Mouse (Mus musculus) midbrain, embryonic 10.5 days (tissue): Measurements from ENCODE around the gene Abcf1. TPM values are rescaled to one million over a fixed set of nuclear protein-coding genes. Genes with fewer than 3 reads are reported as not detected.
A peak's percentile ranks its signal among the peaks of the same experiment; 100 is the strongest.

Source experiments
- DNase-seq: peaks from one replicate; pipeline ENCODE4 v3.0.0-alpha.2; 2017; ENCODE audit warnings: low spot score
- H3K27ac ChIP-seq: fragments of 300-500 bp; sonication (generic); replicated peaks from 2 replicates; pipeline ENCODE4 v1.5.1; 2016; ENCODE audit warnings: mild to moderate bottlenecking
- H3K27me3 ChIP-seq: fragments of 300-500 bp; sonication (generic); 2 replicates; pipeline ENCODE4 v1.6.1; 2016; ENCODE audit warnings: low read depth, mild to moderate bottlenecking; ENCODE audit not compliant: poor library complexity, severe bottlenecking
- H3K36me3 ChIP-seq: fragments of 300-500 bp; sonication (generic); 2 replicates; pipeline ENCODE4 v1.6.1; 2016; ENCODE audit warnings: mild to moderate bottlenecking, moderate library complexity
- H3K4me1 ChIP-seq: fragments of 300-500 bp; sonication (generic); 2 replicates; pipeline ENCODE4 v1.6.1; 2016
- H3K4me3 ChIP-seq: fragments of 300-500 bp; sonication (generic); 2 replicates; pipeline ENCODE4 v1.5.1; 2016; ENCODE audit warnings: mild to moderate bottlenecking, moderate library complexity
- H3K9me3 ChIP-seq: fragments of 300-500 bp; sonication (generic); replicated peaks from 2 replicates; pipeline ENCODE4 v1.6.1; 2016; ENCODE audit warnings: mild to moderate bottlenecking
- WGBS: fragments of 180-500 bp; shearing (Covaris S2); methylation state at CpG from one replicate; pipeline ENCODE4 v1.1.7; 2016; 5-methylcytosine and 5-hydroxymethylcytosine counted together
- polyA plus RNA-seq: library from polyadenylated mRNA; unstranded; fragments of >200 nt; fragmentation: Nextera tagmentation; extraction: Ambion mirVana; gene quantifications from 2 replicates; pipeline ENCODE4 v1.2.1, GENCODE M21; 2016

Gene Abcf1
- polyA plus RNA-seq, 1 experiment from 2014 or later = 121 TPM

DNA sequence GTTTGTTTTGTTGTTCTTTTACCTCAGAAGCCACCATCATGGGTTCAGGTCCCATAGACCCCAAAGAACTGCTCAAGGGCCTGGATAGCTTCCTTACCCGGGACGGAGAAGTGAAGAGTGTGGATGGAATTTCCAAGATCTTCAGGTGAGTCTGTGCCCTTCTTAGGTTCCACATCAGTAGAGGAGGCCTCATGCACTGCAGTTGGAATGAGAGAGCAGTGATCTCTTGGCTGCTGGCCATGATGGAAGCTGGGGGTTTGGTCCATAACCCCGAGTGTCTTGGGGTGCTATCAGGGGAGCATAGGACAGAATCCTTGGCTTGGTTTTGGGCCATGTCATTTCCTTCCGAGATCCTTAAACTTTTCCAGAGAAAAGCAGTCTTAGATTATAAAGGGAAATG lies 46.3 kb downstream of the Abcf1 start:
- H3K27me3 ChIP-seq = no peaks in the 10 kb centered on the region
- peaks cover 78% of the 10 kb centered on the region for H3K36me3 ChIP-seq
- no peaks in the 10 kb centered on the region for H3K9me3 ChIP-seq
- H3K4me1 ChIP-seq = peaks cover 23% of the 10 kb centered on the region
- H3K4me3 ChIP-seq = no peak overlapping the region
- no peak overlapping the region for H3K27ac ChIP-seq
- 93% methylated on average over 4 of the region's 4 CpGs for WGBS
- no peak for DNase-seq

DNA sequence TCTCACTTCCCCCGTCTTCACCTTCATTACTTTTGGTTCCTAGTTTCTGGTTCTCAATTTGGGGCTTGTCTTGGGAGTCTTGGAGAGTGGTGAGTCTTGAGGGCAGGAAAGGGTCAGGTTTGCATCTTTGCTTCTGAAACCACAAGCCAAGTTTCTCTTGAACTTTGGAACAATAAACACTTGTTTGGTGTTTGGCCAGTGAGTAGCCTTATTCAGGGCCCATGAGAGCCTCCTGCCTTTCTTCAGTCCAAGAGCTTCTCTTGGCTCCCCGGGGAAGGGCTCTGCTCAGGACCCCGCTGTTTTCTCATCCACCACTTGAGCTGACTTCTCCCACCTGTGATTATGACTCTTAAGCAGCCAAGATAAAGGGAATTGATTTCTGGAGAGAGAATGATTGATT lies 47.0 kb downstream of the Abcf1 start:
- no peaks in the 10 kb centered on the region for H3K9me3 ChIP-seq
- H3K36me3 ChIP-seq = peaks cover 74% of the 10 kb centered on the region
- H3K4me1 ChIP-seq = peaks cover 23% of the 10 kb centered on the region
- WGBS = 89% methylated on average over 3 of the region's 3 CpGs
- no peak overlapping the region for H3K27ac ChIP-seq
- H3K4me3 ChIP-seq = no peak overlapping the region
- DNase-seq = no peak
- no peaks in the 10 kb centered on the region for H3K27me3 ChIP-seq

DNA sequence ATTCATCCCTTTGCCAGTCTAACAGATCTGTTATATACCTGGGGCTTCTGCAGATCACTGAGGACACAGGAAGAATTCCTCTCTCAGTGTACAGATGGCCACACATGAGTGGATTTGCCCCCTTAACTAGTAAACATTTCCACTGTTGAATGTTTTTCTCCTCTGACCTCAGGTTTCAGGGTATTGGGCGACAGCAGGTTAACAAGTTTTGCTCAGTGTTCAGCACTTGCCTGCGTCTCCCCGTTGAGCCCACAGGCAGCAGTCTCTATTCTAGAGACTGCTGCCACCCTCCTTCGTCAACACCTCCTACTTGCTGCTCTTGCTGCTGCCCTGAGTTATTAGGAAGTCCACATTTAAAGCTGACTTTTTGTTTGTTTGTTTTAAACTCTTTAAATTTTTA lies 47.9 kb downstream of the Abcf1 start:
- 92% methylated on average over 4 of the region's 4 CpGs for WGBS
- peaks cover 73% of the 10 kb centered on the region for H3K36me3 ChIP-seq
- H3K27ac ChIP-seq = no peak overlapping the region

DNA sequence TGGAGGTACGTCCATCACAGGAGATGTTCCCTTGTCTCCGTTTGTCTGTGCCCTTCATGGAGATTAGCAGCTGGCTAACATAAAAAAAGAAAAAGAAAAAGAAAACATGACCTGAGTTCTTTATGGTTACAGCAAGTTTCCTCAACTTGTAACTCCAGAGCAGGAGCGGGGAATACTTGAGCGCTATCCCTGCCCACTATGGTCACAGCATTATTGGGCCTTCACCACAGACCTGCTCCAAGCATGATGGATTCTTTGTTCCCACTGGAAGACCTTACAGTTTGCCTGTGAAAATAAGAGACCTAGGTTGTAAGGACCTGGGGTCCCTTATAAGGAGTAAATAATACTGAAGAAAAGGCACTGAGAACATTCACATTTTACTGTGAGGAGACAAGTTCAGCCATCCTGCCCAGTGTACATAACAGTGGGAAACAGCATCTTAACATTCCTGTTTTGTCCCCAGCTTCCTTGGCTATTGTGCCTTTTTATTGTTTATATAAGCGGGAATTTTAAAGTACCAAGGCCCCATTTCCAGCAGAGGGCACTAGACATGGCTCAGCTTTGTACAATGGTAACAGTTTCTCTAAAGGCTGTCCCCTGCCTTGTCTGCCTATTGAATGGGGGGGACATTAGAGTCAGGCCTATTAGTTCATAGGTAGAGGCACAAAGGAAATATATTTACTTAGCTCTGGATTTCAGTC lies 48.5 kb downstream of the Abcf1 start:
- 79% methylated on average over 5 of the region's 5 CpGs for WGBS
- Histone ChIP-seq H3K27ac (peak overlapping the region; percentile 97), H3K4me3 (0 out of 2 replicates have a peak overlapping the region, but pooled peaks have one; percentile 86), H3K9me3 (no peaks in the 10 kb centered on the region), H3K27me3 (no peaks in the 10 kb centered on the region), H3K36me3 (peaks cover 66% of the 10 kb centered on the region), H3K4me1 (peaks cover 23% of the 10 kb centered on the region)
- peak; percentile 45 for DNase-seq

More for the DNA sequence above, 47.9 kb downstream of the Abcf1 start:
- no peak overlapping the region for H3K4me3 ChIP-seq
- H3K9me3 ChIP-seq = no peaks in the 10 kb centered on the region
- H3K4me1 ChIP-seq = peaks cover 23% of the 10 kb centered on the region
- DNase-seq = no peak
- no peaks in the 10 kb centered on the region for H3K27me3 ChIP-seq

DNA sequence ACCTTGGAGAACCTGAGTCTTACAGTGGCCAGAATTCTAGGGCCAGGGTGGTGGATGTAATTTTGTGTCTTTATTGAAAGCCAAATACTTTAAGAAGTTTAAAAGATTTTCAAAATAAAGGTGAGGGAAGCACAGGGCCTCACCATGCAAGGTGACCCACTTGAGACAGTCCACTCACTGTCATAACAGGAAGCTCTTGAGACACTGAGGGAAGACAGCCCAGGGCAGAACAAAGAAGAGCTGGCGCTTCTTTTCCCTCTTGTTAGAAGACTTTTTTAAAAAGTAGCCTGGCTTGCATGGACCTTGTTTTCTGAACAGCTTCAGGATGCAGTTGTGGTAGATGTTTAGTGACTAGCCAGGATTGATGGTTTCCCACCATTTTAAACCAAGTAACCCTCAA lies 49.2 kb downstream of the Abcf1 start:
- Histone ChIP-seq H3K27me3 (no peaks in the 10 kb centered on the region), H3K36me3 (peaks cover 60% of the 10 kb centered on the region), H3K4me1 (peaks cover 26% of the 10 kb centered on the region), H3K9me3 (no peaks in the 10 kb centered on the region), H3K4me3 (peak overlapping the region; percentile 86), H3K27ac (peak overlapping the region; percentile 97)
- no peak for DNase-seq
- WGBS = 84% methylated on average over 1 of the region's 1 CpGs

GRCm38 (mm10) chr17:35919864-35920301 lies 49.7 kb downstream of the Abcf1 start:
- Histone ChIP-seq H3K4me1 (peaks cover 31% of the 10 kb centered on the region), H3K36me3 (peaks cover 55% of the 10 kb centered on the region), H3K27ac (peak overlapping the region; percentile 97), H3K27me3 (no peaks in the 10 kb centered on the region), H3K4me3 (peak overlapping the region; percentile 86), H3K9me3 (no peaks in the 10 kb centered on the region)
- DNase-seq = no peak
- WGBS = 67% methylated on average over 6 of the region's 6 CpGs

DNA sequence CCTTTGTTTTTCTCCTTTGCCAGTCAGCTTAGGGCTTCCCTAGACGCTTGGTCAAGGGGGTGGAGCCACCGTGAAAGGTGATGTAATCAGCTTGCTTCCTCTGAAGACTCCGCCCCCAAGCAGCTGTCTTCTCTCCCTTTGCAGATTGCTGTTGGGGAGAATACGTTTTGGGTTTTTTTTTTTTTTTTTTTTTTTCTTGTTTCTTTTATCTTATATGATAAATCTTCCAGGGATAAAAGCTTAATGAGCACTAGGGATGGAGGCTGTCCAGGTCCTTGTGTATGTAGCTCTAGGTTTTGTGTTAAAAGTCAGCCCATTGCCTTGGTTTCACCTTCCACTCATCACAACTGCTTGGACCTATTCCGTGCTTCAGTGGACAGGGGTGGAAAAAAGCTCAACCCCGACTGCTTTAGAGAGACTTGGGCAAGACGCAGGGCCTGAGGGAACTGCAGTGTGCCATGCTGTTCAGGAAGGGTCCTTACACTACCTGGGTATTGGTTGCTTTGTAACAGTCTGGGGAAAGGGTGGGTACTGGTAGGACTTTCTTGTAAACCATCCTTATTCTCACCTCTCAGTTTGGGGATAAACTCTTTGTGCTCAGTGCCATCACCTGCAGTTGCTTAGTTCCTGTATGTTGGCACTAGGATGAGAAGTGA lies 50.4 kb downstream of the Abcf1 start:
- Histone ChIP-seq H3K4me1 (peaks cover 34% of the 10 kb centered on the region), H3K27ac (peak overlapping the region; percentile 97), H3K4me3 (peak overlapping the region; percentile 86), H3K9me3 (no peaks in the 10 kb centered on the region), H3K27me3 (no peaks in the 10 kb centered on the region), H3K36me3 (peaks cover 52% of the 10 kb centered on the region)
- peak; percentile 90 for DNase-seq
- WGBS = 18% methylated on average over 7 of the region's 7 CpGs

DNA sequence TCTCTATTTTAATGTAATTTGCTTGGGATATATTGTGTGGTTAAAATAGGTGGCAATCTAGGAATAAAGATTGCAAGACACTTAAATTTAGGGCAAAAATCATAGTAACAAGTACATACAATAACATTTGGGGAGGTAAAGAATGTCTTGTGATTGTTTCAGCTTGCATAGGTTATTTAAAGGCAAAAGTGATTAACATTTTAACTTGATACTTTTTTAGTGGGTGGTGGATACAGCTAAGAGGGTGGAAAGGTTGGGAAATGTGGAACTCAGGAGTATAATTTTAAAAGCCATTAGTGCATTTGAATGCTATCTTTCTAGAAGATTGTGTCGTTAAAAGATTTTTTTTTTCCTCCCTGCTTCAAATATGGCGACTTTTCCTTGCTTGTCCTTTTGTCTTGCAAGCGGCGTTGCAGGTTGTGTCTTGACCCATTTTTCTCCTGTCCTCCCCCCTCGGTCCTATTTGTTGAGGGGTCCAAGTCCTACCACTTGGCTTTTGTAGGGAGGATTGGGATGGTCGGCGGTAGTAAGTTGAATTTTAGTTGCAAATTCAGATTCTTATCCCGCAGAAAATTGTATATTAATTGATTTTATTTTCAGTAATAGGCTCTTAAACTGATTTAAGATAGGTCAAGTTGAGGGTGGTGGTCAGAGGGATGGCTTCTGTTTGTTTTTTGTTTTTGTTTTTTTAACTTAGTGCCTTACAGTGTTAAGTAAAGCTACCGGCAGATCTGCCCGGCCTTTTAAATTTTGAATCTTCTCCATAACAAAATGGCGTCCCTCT lies 51.1 kb downstream of the Abcf1 start:
- Histone ChIP-seq H3K4me3 (peak overlapping the region; percentile 86), H3K36me3 (peaks cover 52% of the 10 kb centered on the region), H3K27ac (peak overlapping the region; percentile 97), H3K9me3 (no peaks in the 10 kb centered on the region), H3K4me1 (peaks cover 34% of the 10 kb centered on the region), H3K27me3 (no peaks in the 10 kb centered on the region)
- peak; percentile 58 for DNase-seq
- under 1% methylated on average over 11 of the region's 11 CpGs for WGBS

GRCm38 (mm10) chr17:35917463-35918251 lies 51.9 kb downstream of the Abcf1 start:
- WGBS = under 1% methylated on average over 13 of the region's 13 CpGs
- Histone ChIP-seq H3K9me3 (no peaks in the 10 kb centered on the region), H3K4me3 (peak overlapping the region; percentile 86), H3K4me1 (peaks cover 34% of the 10 kb centered on the region), H3K36me3 (peaks cover 53% of the 10 kb centered on the region), H3K27ac (peak overlapping the region; percentile 97), H3K27me3 (no peaks in the 10 kb centered on the region)
- peak; percentile 66 for DNase-seq

DNA sequence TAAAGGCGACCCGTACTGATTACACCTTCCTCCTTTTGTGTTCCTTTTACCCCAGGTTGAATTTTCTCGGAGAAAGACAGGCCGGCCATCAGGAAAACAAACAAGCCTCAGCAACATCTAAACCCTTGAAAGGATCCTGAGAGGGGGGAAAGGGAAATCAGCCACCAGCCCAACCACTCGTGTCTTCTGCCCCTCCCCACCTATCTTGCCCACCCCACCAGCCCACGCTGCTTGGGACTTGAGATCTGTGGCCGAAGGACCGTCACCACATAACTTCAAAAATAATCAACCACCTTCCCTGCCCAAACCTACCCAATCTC lies 52.5 kb downstream of the Abcf1 start:
- under 1% methylated on average over 8 of the region's 8 CpGs for WGBS
- Histone ChIP-seq H3K27ac (peak overlapping the region; percentile 97), H3K4me3 (peak overlapping the region; percentile 86), H3K36me3 (peaks cover 53% of the 10 kb centered on the region), H3K9me3 (no peaks in the 10 kb centered on the region), H3K27me3 (no peaks in the 10 kb centered on the region), H3K4me1 (peaks cover 34% of the 10 kb centered on the region)
- no peak for DNase-seq

GRCm38 (mm10) chr17:35916297-35917142 lies 53.0 kb downstream of the Abcf1 start, which contains the start of the genes Mrps18b and Ppp1r10:
TSS of gene Mrps18b (minus strand) at chr17:35916389.
TSS of gene Ppp1r10 (plus strand) at chr17:35916434.
- Histone ChIP-seq H3K4me3 (peak within 1 kb of the TSS; percentile 86), H3K4me1 (peaks cover 34% of the 10 kb centered on the region), H3K36me3 (peaks cover 59% of the 10 kb centered on the region), H3K27me3 (no peaks in the 10 kb centered on the region), H3K27ac (peak within 1 kb of the TSS; percentile 97), H3K9me3 (no peaks in the 10 kb centered on the region)
- peak; percentile 99 for DNase-seq
- WGBS = under 1% methylated on average over 83 of the region's 83 CpGs
